Mouse (Mus musculus) stomach, embryonic 14.5 days (tissue): ENCODE results near the gene Slc35e2. TPM values are rescaled to one million over a fixed set of nuclear protein-coding genes. Genes with fewer than 3 reads are reported as not detected.

Source experiments
- ATAC-seq: fragments of 200-750 bp; cut with Nextera tagmentation; 2 replicates; pipeline ENCODE4 v1.8.0; 2017; ENCODE audit warnings: low read depth, moderate TSS enrichment; ENCODE audit not compliant: insufficient number of reproducible peaks, insufficient read depth, low FRiP score
- H3K27ac ChIP-seq: fragments of 300-500 bp; sonication (generic); 2 replicates; pipeline ENCODE4 v1.5.1; 2014; ENCODE audit warnings: mild to moderate bottlenecking, low read length, moderate library complexity, mixed read lengths
- H3K27me3 ChIP-seq: fragments of 300-500 bp; sonication (generic); 2 replicates; pipeline ENCODE4 v1.6.1; 2014; ENCODE audit warnings: low read length, control low read depth, mixed read lengths; ENCODE audit not compliant: control insufficient read depth, insufficient read depth
- H3K36me3 ChIP-seq: fragments of 300-500 bp; sonication (generic); 2 replicates; pipeline ENCODE4 v1.6.1; 2014; ENCODE audit warnings: mild to moderate bottlenecking, control low read depth, low read length, moderate library complexity, mixed read lengths; ENCODE audit not compliant: control insufficient read depth, insufficient read depth
- H3K4me1 ChIP-seq: fragments of 300-500 bp; sonication (generic); 2 replicates; pipeline ENCODE4 v1.6.1; 2014; ENCODE audit warnings: low read length, control low read depth, mixed read lengths; ENCODE audit not compliant: control insufficient read depth, insufficient read depth
- H3K4me2 ChIP-seq: fragments of 300-500 bp; sonication (generic); replicated peaks from 2 replicates; pipeline ENCODE4 v1.6.1; 2014; ENCODE audit warnings: low read depth, low read length, control low read depth
- H3K4me3 ChIP-seq: fragments of 300-500 bp; sonication (generic); 2 replicates; pipeline ENCODE4 v1.5.1; 2014; ENCODE audit warnings: low read depth, low read length, control low read depth
- H3K9ac ChIP-seq: fragments of 300-500 bp; sonication (generic); replicated peaks from 2 replicates; pipeline ENCODE4 v1.6.1; 2014; ENCODE audit warnings: low read depth, mild to moderate bottlenecking, control low read depth, low read length, moderate library complexity, mixed read lengths
- H3K9me3 ChIP-seq: fragments of 300-500 bp; sonication (generic); 2 replicates; pipeline ENCODE4 v1.6.1; 2016; ENCODE audit warnings: low read depth, low read length, control low read depth; ENCODE audit not compliant: control insufficient read depth
- WGBS: fragments of 180-500 bp; shearing (Covaris S2); extraction: QIAGEN DNeasy Blood & Tissue Kit; methylation state at CpG from one replicate; pipeline ENCODE4 v1.1.7; 2014; 5-methylcytosine and 5-hydroxymethylcytosine counted together
- polyA plus RNA-seq: library from polyadenylated mRNA; unstranded; fragments of >200 nt; fragmentation: Nextera tagmentation; extraction: Ambion mirVana; gene quantifications from 2 replicates; pipeline ENCODE4 v1.2.1, GENCODE M21; 2014

Gene Slc35e2
- polyA plus RNA-seq, 1 experiment from 2014 or later, result 10.4 TPM

GRCm38 (mm10) chr4:155601997-155602456, 811 bp downstream of the Slc35e2 start:
- Histone ChIP-seq H3K9ac (peak overlapping the region; percentile 87), H3K4me1 (peaks cover 7% of the 10 kb centered on the region; the same call in 1 of the 2 replicates), H3K36me3 (peaks cover 2% of the 10 kb centered on the region), H3K4me2 (peak overlapping the region; percentile 73), H3K27me3 (no peaks in the 10 kb centered on the region), H3K4me3 (peak overlapping the region; percentile 95), H3K9me3 (no peaks in the 10 kb centered on the region), H3K27ac (peak overlapping the region; percentile 99; the same call in 1 of the 2 replicates)
- WGBS, result 2% methylated on average over 31 of the region's 31 CpGs
- peak; percentile 33; the same call in 1 of the 2 replicates for ATAC-seq

GRCm38 (mm10) chr4:155602753-155603152, 1.5 kb downstream of the Slc35e2 start:
- peaks cover 2% of the 10 kb centered on the region for H3K36me3 ChIP-seq
- H3K9ac ChIP-seq, result no peak overlapping the region
- H3K9me3 ChIP-seq, result no peaks in the 10 kb centered on the region
- no peak overlapping the region for H3K27ac ChIP-seq
- peak overlapping the region; percentile 73; the same call in 1 of the 2 replicates for H3K4me2 ChIP-seq
- no peak for ATAC-seq
- no peaks in the 10 kb centered on the region for H3K27me3 ChIP-seq
- peaks cover 7% of the 10 kb centered on the region; the same call in 1 of the 2 replicates for H3K4me1 ChIP-seq
- WGBS, result 88% methylated on average over 1 of the region's 1 CpGs
- peak overlapping the region; percentile 95; the same call in 1 of the 2 replicates for H3K4me3 ChIP-seq

DNA sequence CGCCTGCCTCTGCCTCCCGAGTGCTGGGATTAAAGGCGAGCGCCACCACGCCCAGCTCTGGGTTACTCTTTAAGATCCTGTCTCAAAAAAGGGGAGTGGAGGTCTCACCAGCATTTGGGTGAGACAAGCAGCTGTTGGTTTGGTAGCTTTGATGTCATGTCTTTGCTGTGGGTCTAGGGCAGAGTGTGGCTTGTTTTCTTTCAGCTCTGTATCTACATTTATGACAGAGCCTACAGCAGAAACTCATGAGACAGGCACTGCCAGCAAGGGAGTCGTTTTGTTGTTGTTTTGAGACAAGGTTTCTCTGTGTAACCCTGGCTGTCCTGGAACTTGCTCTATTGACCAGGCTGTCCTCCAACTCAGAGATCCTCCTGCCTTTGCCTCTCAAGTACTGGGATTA, 2.6 kb downstream of the Slc35e2 start:
- Histone ChIP-seq H3K9me3 (no peaks in the 10 kb centered on the region), H3K9ac (no peak overlapping the region), H3K4me1 (peaks cover 7% of the 10 kb centered on the region; the same call in 1 of the 2 replicates), H3K4me3 (no peak overlapping the region), H3K4me2 (no peak overlapping the region), H3K27ac (no peak overlapping the region), H3K27me3 (no peaks in the 10 kb centered on the region), H3K36me3 (peaks cover 2% of the 10 kb centered on the region)
- WGBS, result 96% methylated on average over 6 of the region's 6 CpGs
- ATAC-seq, result no peak

DNA sequence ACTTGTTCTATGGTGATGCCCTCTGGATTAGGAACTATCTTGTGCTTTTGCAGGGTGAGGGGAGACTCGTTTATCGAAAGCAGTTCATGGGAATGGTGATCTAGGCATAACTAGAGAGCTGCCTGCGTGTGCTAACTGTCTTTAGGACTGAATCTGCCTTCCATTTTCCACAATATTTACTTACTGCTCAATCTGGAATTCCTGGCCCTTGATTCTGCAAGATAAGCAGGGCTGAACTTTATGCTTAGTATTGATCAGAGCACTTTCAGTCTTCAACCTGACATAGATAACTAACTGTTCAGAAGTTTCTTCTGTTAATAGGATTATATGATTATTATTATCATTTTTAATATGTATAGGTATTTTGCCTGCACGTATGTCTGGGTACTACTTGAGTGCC, 3.9 kb downstream of the Slc35e2 start:
- 90% methylated on average over 4 of the region's 4 CpGs for WGBS
- peaks cover 6% of the 10 kb centered on the region for H3K36me3 ChIP-seq
- ATAC-seq, result no peak
- no peak overlapping the region for H3K4me2 ChIP-seq
- no peak overlapping the region for H3K4me3 ChIP-seq
- no peaks in the 10 kb centered on the region for H3K9me3 ChIP-seq
- H3K27me3 ChIP-seq, result no peaks in the 10 kb centered on the region
- H3K9ac ChIP-seq, result no peak overlapping the region
- H3K27ac ChIP-seq, result no peak overlapping the region
- H3K4me1 ChIP-seq, result peaks cover 7% of the 10 kb centered on the region; the same call in 1 of the 2 replicates

- no peaks in the 10 kb centered on the region for H3K27me3 ChIP-seq
- H3K4me3 ChIP-seq, result no peak overlapping the region
- H3K4me2 ChIP-seq, result no peak overlapping the region
- WGBS, result 71% methylated on average over 2 of the region's 2 CpGs
- no peak for ATAC-seq
- no peak overlapping the region for H3K27ac ChIP-seq
- no peak overlapping the region for H3K9ac ChIP-seq
- peaks cover 7% of the 10 kb centered on the region; the same call in 1 of the 2 replicates for H3K4me1 ChIP-seq
- H3K9me3 ChIP-seq, result no peaks in the 10 kb centered on the region
- peaks cover 15% of the 10 kb centered on the region for H3K36me3 ChIP-seq
These were observed 5.6 kb downstream of the Slc35e2 start for GRCm38 (mm10) chr4:155606825-155607224.

DNA sequence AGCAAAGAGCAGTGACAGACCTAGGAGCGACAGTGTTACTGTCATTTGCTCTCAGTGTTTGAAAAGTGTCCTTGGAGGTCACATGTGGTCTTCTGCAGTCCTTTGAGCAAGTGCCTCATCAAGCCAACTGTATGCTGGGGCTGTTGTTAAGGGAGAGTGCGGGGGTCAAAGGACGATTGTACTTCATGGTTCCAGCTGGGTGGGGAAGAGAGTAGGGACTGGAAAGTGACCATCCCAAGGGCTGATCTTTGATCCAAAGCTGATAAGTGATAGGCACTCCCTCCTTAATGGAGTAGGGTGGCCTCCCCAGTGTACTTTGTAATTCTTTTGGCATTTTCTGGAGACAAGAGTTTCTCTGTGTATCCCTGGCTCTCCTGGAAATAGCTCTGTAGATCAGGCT, 10.6 kb downstream of the Slc35e2 start:
- H3K9ac ChIP-seq, result no peak overlapping the region
- H3K27ac ChIP-seq, result no peak overlapping the region
- H3K9me3 ChIP-seq, result no peaks in the 10 kb centered on the region
- no peak for ATAC-seq
- no peaks in the 10 kb centered on the region for H3K27me3 ChIP-seq
- no peaks in the 10 kb centered on the region for H3K4me1 ChIP-seq
- WGBS, result 87% methylated on average over 3 of the region's 3 CpGs
- no peak overlapping the region for H3K4me3 ChIP-seq
- H3K36me3 ChIP-seq, result peaks cover 39% of the 10 kb centered on the region
- no peak overlapping the region for H3K4me2 ChIP-seq

- Histone ChIP-seq H3K4me3 (no peak overlapping the region), H3K27ac (no peak overlapping the region), H3K9me3 (no peaks in the 10 kb centered on the region), H3K4me2 (no peak overlapping the region), H3K27me3 (no peaks in the 10 kb centered on the region), H3K36me3 (peaks cover 52% of the 10 kb centered on the region), H3K4me1 (no peaks in the 10 kb centered on the region), H3K9ac (no peak overlapping the region)
- WGBS, result 93% methylated on average over 3 of the region's 3 CpGs
- ATAC-seq, result no peak
These were observed 12.0 kb downstream of the Slc35e2 start for GRCm38 (mm10) chr4:155613264-155613663.

- ATAC-seq, result 0 out of 2 replicates have a peak, but pooled peaks have one; percentile 18
- Histone ChIP-seq H3K27me3 (no peaks in the 10 kb centered on the region), H3K4me2 (no peak overlapping the region), H3K9ac (no peak overlapping the region), H3K36me3 (peaks cover 45% of the 10 kb centered on the region), H3K4me1 (no peaks in the 10 kb centered on the region), H3K27ac (no peak overlapping the region), H3K9me3 (no peaks in the 10 kb centered on the region), H3K4me3 (no peak overlapping the region)
- 89% methylated on average over 5 of the region's 5 CpGs for WGBS
These were observed 17.1 kb downstream of the Slc35e2 start for GRCm38 (mm10) chr4:155618321-155618720.
